Mouse (Mus musculus) neural tube, embryonic 12.5 days (tissue): ENCODE data around the gene Hexim1. TPM values are rescaled to one million over a fixed set of nuclear protein-coding genes. Genes with fewer than 3 reads are reported as not detected.

Experiments used
- ATAC-seq: fragments of 200-750 bp; cut with Nextera tagmentation; 2 replicates; pipeline ENCODE4 v1.8.0; 2017; ENCODE audit warnings: low read depth, mild to moderate bottlenecking, moderate TSS enrichment, moderate library complexity; ENCODE audit not compliant: low FRiP score
- H3K27ac ChIP-seq: fragments of 300-500 bp; sonication (generic); 2 replicates; pipeline ENCODE4 v1.5.1; 2016
- H3K27me3 ChIP-seq: fragments of 300-500 bp; sonication (generic); replicated peaks from 2 replicates; pipeline ENCODE4 v1.6.1; 2016; ENCODE audit warnings: mild to moderate bottlenecking
- H3K36me3 ChIP-seq: fragments of 300-500 bp; sonication (generic); 2 replicates; pipeline ENCODE4 v1.6.1; 2016; ENCODE audit warnings: mild to moderate bottlenecking
- H3K4me1 ChIP-seq: fragments of 300-500 bp; sonication (generic); 2 replicates; pipeline ENCODE4 v1.6.1; 2016
- H3K4me2 ChIP-seq: fragments of 300-500 bp; sonication (generic); replicated peaks from 2 replicates; pipeline ENCODE4 v1.6.1; 2016; ENCODE audit warnings: mild to moderate bottlenecking
- H3K4me3 ChIP-seq: fragments of 300-500 bp; sonication (generic); 2 replicates; pipeline ENCODE4 v1.5.1; 2016
- H3K9ac ChIP-seq: fragments of 300-500 bp; sonication (generic); 2 replicates; pipeline ENCODE4 v1.6.1; 2016; ENCODE audit warnings: mild to moderate bottlenecking
- H3K9me3 ChIP-seq: fragments of 300-500 bp; sonication (generic); 2 replicates; pipeline ENCODE4 v1.6.1; 2016; ENCODE audit warnings: mild to moderate bottlenecking
- WGBS: fragments of 180-500 bp; shearing (Covaris S2); methylation state at CpG from one replicate; pipeline ENCODE4 v1.1.7; 2016; 5-methylcytosine and 5-hydroxymethylcytosine counted together
- polyA plus RNA-seq: library from polyadenylated mRNA; unstranded; fragments of >200 nt; fragmentation: Nextera tagmentation; extraction: Ambion mirVana; gene quantifications from 2 replicates; pipeline ENCODE4 v1.2.1, GENCODE M21; 2016

Gene Hexim1
- polyA plus RNA-seq, 1 experiment from 2014 or later: 2.9 TPM

GRCm38 (mm10) chr11:103147766-103148165 is 31.7 kb downstream of the Hexim1 start:
- H3K9me3 ChIP-seq: no peaks in the 10 kb centered on the region
- no peak overlapping the region for H3K4me2 ChIP-seq
- no peak overlapping the region for H3K9ac ChIP-seq
- H3K27me3 ChIP-seq: no peaks in the 10 kb centered on the region
- WGBS: 70% methylated on average over 4 of the region's 4 CpGs
- no peaks in the 10 kb centered on the region for H3K36me3 ChIP-seq
- no peak overlapping the region for H3K27ac ChIP-seq
- no peak for ATAC-seq
- H3K4me1 ChIP-seq: peaks cover 10% of the 10 kb centered on the region
- H3K4me3 ChIP-seq: no peak overlapping the region

GRCm38 (mm10) chr11:103149771-103150170 is 33.7 kb downstream of the Hexim1 start:
- Histone ChIP-seq H3K9ac (no peak overlapping the region), H3K9me3 (no peaks in the 10 kb centered on the region), H3K4me1 (peaks cover 6% of the 10 kb centered on the region), H3K4me2 (no peak overlapping the region), H3K27ac (no peak overlapping the region), H3K27me3 (no peaks in the 10 kb centered on the region), H3K36me3 (no peaks in the 10 kb centered on the region), H3K4me3 (no peak overlapping the region)
- WGBS: 92% methylated on average over 4 of the region's 4 CpGs
- no peak for ATAC-seq

DNA sequence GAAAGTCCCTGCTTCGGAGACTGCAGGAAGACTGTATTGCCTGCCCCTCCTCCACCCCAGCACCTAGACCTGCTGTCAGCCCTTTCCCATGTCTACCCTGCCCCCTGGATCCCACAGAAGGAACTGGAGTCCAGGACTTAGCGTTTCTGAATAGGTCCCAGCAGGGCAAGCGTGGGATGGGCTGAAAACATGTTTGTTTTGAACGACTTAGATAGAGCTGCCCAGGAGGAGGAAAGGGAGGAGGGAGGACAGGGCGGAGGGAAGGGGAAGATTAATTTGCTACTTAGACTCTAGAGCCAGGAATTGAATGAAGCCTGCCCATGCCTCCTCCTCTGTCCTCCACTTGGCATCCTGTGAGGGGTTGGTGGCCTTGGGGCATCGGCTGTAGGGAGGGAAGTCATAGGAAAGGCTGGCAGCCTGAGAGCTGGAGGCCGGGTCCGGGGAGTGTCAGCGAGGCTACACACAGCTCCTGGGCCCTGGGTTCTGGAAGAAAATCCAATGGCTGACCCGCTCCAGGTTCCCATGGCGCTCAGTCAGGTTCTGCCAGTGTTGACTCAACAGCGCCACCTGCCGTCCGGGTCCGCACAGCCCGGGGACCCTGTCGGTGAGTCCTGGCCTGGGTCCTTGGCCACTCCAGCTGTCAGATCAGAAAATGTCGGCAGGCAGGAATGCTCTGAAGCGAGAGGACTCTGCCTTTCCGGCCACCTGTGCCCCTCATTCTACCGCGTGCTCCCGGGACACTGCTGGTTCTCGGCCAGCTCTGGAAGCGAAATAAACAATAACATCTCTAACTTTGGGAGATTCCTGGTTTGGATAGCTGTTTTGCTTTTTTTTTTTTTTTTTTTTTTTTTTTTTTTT is 42.8 kb downstream of the Hexim1 start:
- peak; percentile 87 for ATAC-seq
- Histone ChIP-seq H3K4me2 (peak overlapping the region; percentile 53), H3K9ac (0 out of 2 replicates have a peak overlapping the region, but pooled peaks have one; percentile 13), H3K9me3 (no peaks in the 10 kb centered on the region), H3K27ac (no peak overlapping the region), H3K27me3 (no peaks in the 10 kb centered on the region), H3K36me3 (no peaks in the 10 kb centered on the region), H3K4me1 (peaks cover 6% of the 10 kb centered on the region), H3K4me3 (peak overlapping the region; percentile 18; the same call in 1 of the 2 replicates)
- 1% methylated on average over 25 of the region's 25 CpGs for WGBS

DNA sequence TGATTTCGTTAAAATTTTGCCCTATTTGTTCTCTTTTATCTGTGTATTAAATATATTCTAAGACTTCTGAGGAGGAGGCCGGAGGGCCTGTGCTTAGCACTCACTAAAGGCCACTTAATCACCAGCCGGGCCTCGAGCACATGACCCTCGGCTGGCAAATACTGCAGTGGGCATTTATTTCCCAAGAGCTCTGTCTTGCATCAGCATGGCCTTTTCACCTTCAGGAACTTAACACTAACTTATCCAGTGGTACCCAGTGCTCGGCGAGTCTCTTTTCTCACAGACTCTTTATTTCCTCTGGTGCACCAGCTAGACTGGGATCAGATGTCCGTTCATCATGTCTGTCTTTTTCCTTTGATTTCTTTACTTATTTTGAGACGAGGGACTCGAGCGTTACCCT is 44.7 kb downstream of the Hexim1 start:
- ATAC-seq: no peak
- Histone ChIP-seq H3K27ac (no peak overlapping the region), H3K9me3 (no peaks in the 10 kb centered on the region), H3K4me1 (peaks cover 6% of the 10 kb centered on the region), H3K4me2 (no peak overlapping the region), H3K4me3 (no peak overlapping the region), H3K27me3 (no peaks in the 10 kb centered on the region), H3K9ac (no peak overlapping the region), H3K36me3 (no peaks in the 10 kb centered on the region)
- WGBS: 93% methylated on average over 11 of the region's 11 CpGs

DNA sequence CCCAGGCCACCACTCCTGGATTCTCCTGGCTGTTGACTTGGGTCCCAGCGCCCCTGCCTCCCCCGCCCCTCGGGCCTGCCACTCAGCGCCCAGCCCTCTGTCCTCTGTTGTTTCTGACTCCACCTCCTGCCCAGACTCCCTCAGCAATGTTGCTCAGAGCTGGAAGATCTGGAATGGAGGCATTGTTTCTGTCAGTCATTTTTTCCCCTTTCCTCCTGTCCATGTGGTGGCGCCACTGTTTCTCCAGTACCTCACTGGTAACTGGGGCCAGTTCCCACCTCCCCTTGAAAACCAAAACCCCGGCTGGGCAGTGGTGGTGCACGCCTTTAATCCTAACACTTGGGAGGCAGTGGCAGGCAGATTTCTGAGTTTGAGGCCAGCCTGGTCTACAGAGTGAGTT is 45.4 kb downstream of the Hexim1 start:
- H3K4me2 ChIP-seq: no peak overlapping the region
- ATAC-seq: no peak
- 0 out of 2 replicates have a peak, but pooled peaks cover 3% of the 10 kb centered on the region for H3K9me3 ChIP-seq
- no peaks in the 10 kb centered on the region for H3K27me3 ChIP-seq
- no peaks in the 10 kb centered on the region for H3K36me3 ChIP-seq
- H3K4me3 ChIP-seq: no peak overlapping the region
- no peak overlapping the region for H3K9ac ChIP-seq
- no peak overlapping the region for H3K27ac ChIP-seq
- peaks cover 6% of the 10 kb centered on the region for H3K4me1 ChIP-seq
- 76% methylated on average over 7 of the region's 7 CpGs for WGBS

DNA sequence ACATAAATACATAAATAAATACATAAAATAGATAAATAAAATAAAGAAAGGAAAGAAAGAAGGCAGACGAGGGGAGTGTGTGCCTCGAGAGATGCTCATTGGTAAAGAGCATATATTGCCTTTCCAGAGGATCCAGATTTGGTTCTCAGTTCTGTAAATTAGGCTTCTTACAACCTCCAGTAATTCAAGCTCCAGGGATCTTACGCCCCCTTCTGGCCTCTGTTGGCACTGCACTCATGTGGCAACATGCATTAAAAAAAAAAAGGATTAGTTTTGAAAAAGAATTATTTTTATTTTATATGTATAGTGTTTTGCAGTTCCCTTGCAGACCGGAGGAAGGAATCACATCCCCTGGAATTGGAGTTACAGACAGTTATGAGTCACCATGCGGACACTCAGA is 46.1 kb downstream of the Hexim1 start:
- H3K36me3 ChIP-seq: no peaks in the 10 kb centered on the region
- no peak overlapping the region for H3K9ac ChIP-seq
- H3K27ac ChIP-seq: no peak overlapping the region
- no peak overlapping the region for H3K4me2 ChIP-seq
- 91% methylated on average over 5 of the region's 5 CpGs for WGBS
- H3K4me3 ChIP-seq: no peak overlapping the region
- 0 out of 2 replicates have a peak, but pooled peaks cover 3% of the 10 kb centered on the region for H3K9me3 ChIP-seq
- peaks cover 6% of the 10 kb centered on the region for H3K4me1 ChIP-seq
- H3K27me3 ChIP-seq: no peaks in the 10 kb centered on the region
- no peak for ATAC-seq

DNA sequence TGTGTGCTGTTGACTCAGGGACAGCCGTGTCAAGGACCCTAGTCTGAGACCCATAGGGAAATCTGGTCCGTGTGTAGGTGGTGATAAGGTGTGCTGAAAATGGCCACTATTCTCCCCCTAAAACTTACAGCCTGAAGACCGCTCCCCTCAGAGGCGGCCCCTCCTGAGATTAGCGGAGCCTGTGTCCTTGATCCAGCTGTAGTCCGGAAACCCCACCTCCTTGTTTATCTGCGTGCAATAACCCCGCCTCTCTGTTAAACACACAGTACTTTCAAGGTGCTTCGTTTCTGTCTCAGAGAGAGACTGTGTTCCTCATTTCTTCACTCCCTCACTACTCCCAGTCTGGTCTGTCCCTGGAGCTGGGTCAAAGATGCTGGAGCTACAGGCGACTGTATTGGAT is 48.4 kb downstream of the Hexim1 start:
- 28% methylated on average over 10 of the region's 10 CpGs for WGBS

GRCm38 (mm10) chr11:103168690-103169390 is 52.8 kb downstream of the Hexim1 start:
- H3K36me3 ChIP-seq: no peaks in the 10 kb centered on the region
- ATAC-seq: no peak
- no peak overlapping the region for H3K4me3 ChIP-seq
- H3K27ac ChIP-seq: no peak overlapping the region
- peaks cover 12% of the 10 kb centered on the region for H3K4me1 ChIP-seq
- no peak overlapping the region for H3K9ac ChIP-seq
- H3K4me2 ChIP-seq: no peak overlapping the region
- 27% methylated on average over 9 of the region's 9 CpGs for WGBS
- H3K27me3 ChIP-seq: peaks cover 48% of the 10 kb centered on the region
- H3K9me3 ChIP-seq: 0 out of 2 replicates have a peak, but pooled peaks cover 3% of the 10 kb centered on the region

More for the DNA sequence above, 48.4 kb downstream of the Hexim1 start:
- Histone ChIP-seq H3K4me1 (no peaks in the 10 kb centered on the region), H3K9me3 (0 out of 2 replicates have a peak, but pooled peaks cover 3% of the 10 kb centered on the region), H3K4me3 (no peak overlapping the region), H3K9ac (no peak overlapping the region), H3K4me2 (no peak overlapping the region), H3K27me3 (peaks cover 5% of the 10 kb centered on the region), H3K36me3 (no peaks in the 10 kb centered on the region), H3K27ac (no peak overlapping the region)
- no peak for ATAC-seq

Other genes starting within 250 kb of the Hexim1 start
- 204 and 218 TPM in 2 replicates for gene Eftud2, start 235.2 kb upstream of the Hexim1 start, polyA plus RNA-seq
- 1.5 and 1.8 TPM in 2 replicates for gene Ccdc103, start 235.0 kb upstream of the Hexim1 start, polyA plus RNA-seq
- gene Fam187a, start 231.1 kb upstream of the Hexim1 start, polyA plus RNA-seq: not detected in 2 replicates
- gene Gfap, start 215.3 kb upstream of the Hexim1 start, polyA plus RNA-seq: 0.08 and 0.11 TPM in 2 replicates
- 5.9 and 8.3 TPM in 2 replicates for gene Kif18b, start 191.1 kb upstream of the Hexim1 start, polyA plus RNA-seq
- 2.9 and 3.8 TPM in 2 replicates for gene C1ql1, start 169.5 kb upstream of the Hexim1 start, polyA plus RNA-seq
- gene Nmt1, start 88.0 kb upstream of the Hexim1 start, polyA plus RNA-seq: 44.9 and 49.7 TPM in 2 replicates
- gene Dcakd, start 87.9 kb upstream of the Hexim1 start, polyA plus RNA-seq: 150 and 170 TPM in 2 replicates
- 1.1 and 1.2 TPM in 2 replicates for gene Plcd3, start 14.6 kb upstream of the Hexim1 start, polyA plus RNA-seq
- 6.6 and 10.1 TPM in 2 replicates for gene Acbd4, start 14.5 kb upstream of the Hexim1 start, polyA plus RNA-seq
- 9.9 and 12.2 TPM in 2 replicates for gene Hexim2, start 16.2 kb downstream of the Hexim1 start, polyA plus RNA-seq
- gene Fmnl1, start 54.9 kb downstream of the Hexim1 start, polyA plus RNA-seq: 1.7 and 2.1 TPM in 2 replicates
- gene 1700023F06Rik, start 92.3 kb downstream of the Hexim1 start, polyA plus RNA-seq: 0.39 and 0.47 TPM in 2 replicates
- 0.18 and 0.31 TPM in 2 replicates for gene Spata32, start 102.2 kb downstream of the Hexim1 start, polyA plus RNA-seq
- gene Map3k14, start 151.2 kb downstream of the Hexim1 start, polyA plus RNA-seq: 3.9 and 4.8 TPM in 2 replicates
- 5.4 and 6.4 TPM in 2 replicates for gene Arhgap27, start 247.5 kb downstream of the Hexim1 start, polyA plus RNA-seq